Mouse (Mus musculus): ENCODE results near the gene Olfr1317. TPM values are rescaled to one million over a fixed set of nuclear protein-coding genes. Genes with fewer than 3 reads are reported as not detected.

Olfr1317 gene
- polyA plus RNA-seq (2012): not detected in 2 replicates

DNA sequence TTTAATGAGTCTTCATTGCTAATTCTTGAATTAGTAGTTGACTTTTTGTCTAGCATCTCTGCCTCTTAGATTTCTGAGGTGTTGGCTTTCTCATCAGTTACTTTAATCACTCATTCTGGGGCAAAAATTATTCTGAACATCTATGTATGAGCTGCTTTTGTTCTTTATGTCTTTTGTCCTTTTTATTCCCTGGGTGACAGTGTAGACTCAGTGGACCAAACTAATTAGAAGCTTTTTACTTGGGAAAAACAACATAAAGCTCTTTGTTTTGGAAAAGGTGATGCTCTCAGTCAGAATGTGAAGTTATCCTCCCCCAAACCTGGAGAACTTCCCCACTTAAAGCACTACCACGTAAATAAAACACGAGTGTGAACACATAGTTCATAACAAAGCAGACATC lies at the start of gene Olfr1317:
Olfr1317 (plus strand) TSS at position 301 of the 400 bp plus-strand sequence.
- TF ChIP-seq GATA1 (IDR thresholded peaks at IDR 0.05; ENCODE audit: low read length): no peak

DNA sequence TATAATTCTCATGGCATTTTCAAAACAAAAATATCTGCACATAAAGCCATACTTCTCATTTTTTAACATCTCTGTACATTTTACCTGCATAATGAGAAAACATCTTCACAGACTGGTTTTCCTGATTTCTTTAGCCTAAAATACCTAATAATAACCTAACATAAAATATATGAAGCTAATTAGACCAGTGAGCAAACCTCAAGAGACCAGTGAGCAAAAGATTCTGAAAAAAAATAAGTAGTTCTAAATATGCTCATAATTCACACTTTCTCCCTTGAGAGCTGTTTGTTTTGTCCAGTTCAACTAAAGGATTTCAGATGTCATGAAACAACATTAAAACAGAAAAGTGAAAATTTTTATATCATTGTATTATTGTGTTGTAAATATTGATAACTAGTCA lies 43.4 kb upstream of the Olfr1317 start, which contains the start of gene Olfr1314:
Olfr1314 (minus strand) TSS at position 101 of the 400 bp plus-strand sequence.
- no peak for TF ChIP-seq GATA1 (IDR thresholded peaks at IDR 0.05; ENCODE audit: low read length)

DNA sequence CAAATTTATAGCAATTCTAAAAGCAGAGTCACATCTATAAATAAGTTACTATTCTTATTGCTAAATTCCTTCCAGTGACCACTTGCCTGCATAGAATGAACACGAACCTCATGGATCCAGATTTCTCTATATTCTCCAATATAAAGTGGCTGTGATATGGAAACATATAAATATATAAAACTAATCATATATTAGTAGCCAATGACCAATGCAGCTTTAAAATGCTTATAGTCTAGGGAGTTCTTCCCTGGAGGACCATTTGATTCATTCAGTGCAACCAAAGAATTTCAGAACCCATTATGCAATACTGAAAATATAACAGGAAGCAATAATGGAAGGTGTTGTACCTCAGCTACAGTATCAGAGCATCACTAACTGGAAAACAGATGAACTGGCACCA lies 24.8 kb upstream of the Olfr1317 start, which contains the start of gene Olfr1315-ps1:
Olfr1315-ps1 (minus strand) TSS at position 101 of the 400 bp plus-strand sequence.
- no peak for TF ChIP-seq GATA1 (IDR thresholded peaks at IDR 0.05; ENCODE audit: low read length)

- no peak for TF ChIP-seq GATA1 (IDR thresholded peaks at IDR 0.05; ENCODE audit: low read length)
These were observed 5.3 kb upstream of the Olfr1317 start, which contains the start of gene Olfr1316 for GRCm38 (mm10) chr2:112134877-112135276. Olfr1316 (minus strand) TSS chr2:112134977.

- TF ChIP-seq GATA1 (IDR thresholded peaks at IDR 0.05; ENCODE audit: low read length): no peak
These were observed 13.8 kb downstream of the Olfr1317 start, which contains the start of gene Olfr1318 for GRCm38 (mm10) chr2:112153898-112154297. Olfr1318 (plus strand) TSS chr2:112154198.

Other genes starting within 250 kb of the Olfr1317 start
- gene Olfr1306, start 224.1 kb upstream of the Olfr1317 start, polyA plus RNA-seq (2012): not detected in 2 replicates
- not detected in 2 replicates for gene Olfr1307, start 190.9 kb upstream of the Olfr1317 start, polyA plus RNA-seq (2012)
- gene Olfr1308, start 175.4 kb upstream of the Olfr1317 start, polyA plus RNA-seq (2012): not detected in 2 replicates
- gene Olfr1309, start 150.0 kb upstream of the Olfr1317 start, polyA plus RNA-seq (2012): not detected in 2 replicates
- not detected in 2 replicates for gene Olfr1310, start 127.6 kb upstream of the Olfr1317 start, polyA plus RNA-seq (2012)
- not detected in 2 replicates for gene Olfr1311, start 115.9 kb upstream of the Olfr1317 start, polyA plus RNA-seq (2012)
- gene Olfr1312, start 90.1 kb upstream of the Olfr1317 start, polyA plus RNA-seq (2012): not detected in 2 replicates
- not detected in 2 replicates for gene Olfr1313, start 62.5 kb upstream of the Olfr1317 start, polyA plus RNA-seq (2012)
- gene Olfr1314, start 43.5 kb upstream of the Olfr1317 start, polyA plus RNA-seq (2012): not detected in 2 replicates
- not detected in 2 replicates for gene Olfr1315-ps1, start 24.9 kb upstream of the Olfr1317 start, polyA plus RNA-seq (2012)
- gene Olfr1316, start 5.4 kb upstream of the Olfr1317 start, polyA plus RNA-seq (2012): not detected in 2 replicates
- not detected in 2 replicates for gene Olfr1318, start 13.9 kb downstream of the Olfr1317 start, polyA plus RNA-seq (2012)
- gene Lpcat4, start 99.1 kb downstream of the Olfr1317 start, polyA plus RNA-seq (2012): 35.9 and 44.2 TPM in 2 replicates
- gene Nutm1, start 119.0 kb downstream of the Olfr1317 start, polyA plus RNA-seq (2012): 0.03 TPM in 1 of 2 replicates, not detected in the other
- 35.6 and 100 TPM in 2 replicates for gene Nop10, start 121.6 kb downstream of the Olfr1317 start, polyA plus RNA-seq (2012)
- gene Slc12a6, start 125.5 kb downstream of the Olfr1317 start, polyA plus RNA-seq (2012): 3.1 and 3.8 TPM in 2 replicates
- gene Gm21985, start 126.0 kb downstream of the Olfr1317 start, polyA plus RNA-seq (2012): not detected in 2 replicates
- gene Emc4, start 227.7 kb downstream of the Olfr1317 start, polyA plus RNA-seq (2012): 46.5 and 59.3 TPM in 2 replicates
- gene Katnbl1, start 238.9 kb downstream of the Olfr1317 start, polyA plus RNA-seq (2012): 5.1 and 9.2 TPM in 2 replicates

Measured in G1E-ER4 (cell line).